Mouse (Mus musculus): Measurements from ENCODE around the gene Aste1. TPM values are rescaled to one million over a fixed set of nuclear protein-coding genes. Genes with fewer than 3 reads are reported as not detected.
A peak's percentile ranks its signal among the peaks of the same experiment; 100 is the strongest.

Aste1 gene
- polyA plus RNA-seq, 1 experiment: 6.1 TPM

GRCm38 (mm10) chr9:105390616-105391015, 4.6 kb upstream of the Aste1 start:
- H3K27ac ChIP-seq (ENCODE audit: insufficient read depth, low read depth, low read length): no peak overlapping the region
- 67% methylated on average over 4 of the region's 5 CpGs for WGBS
- H3K36me3 ChIP-seq (ENCODE audit: control insufficient read depth, insufficient read depth, low read length): no peaks in the 10 kb centered on the region
- H3K4me3 ChIP-seq (ENCODE audit: insufficient read depth, low read depth, low read length): no peak overlapping the region
- no peaks in the 10 kb centered on the region for H3K4me1 ChIP-seq (ENCODE audit: control insufficient read depth, insufficient read depth, low read length)
- TF ChIP-seq POLR2A (IDR thresholded peaks at IDR 0.05; ENCODE audit: low read depth, low read length) (no peak), CTCF (conservative IDR thresholded peaks at IDR 0.05; ENCODE audit: insufficient read depth, insufficient read length, low read depth, low read length) (no peak)
- no peaks in the 10 kb centered on the region for H3K27me3 ChIP-seq (replicated peaks; ENCODE audit: control insufficient read depth, insufficient read depth, low read length)
- no peak for DNase-seq

DNA sequence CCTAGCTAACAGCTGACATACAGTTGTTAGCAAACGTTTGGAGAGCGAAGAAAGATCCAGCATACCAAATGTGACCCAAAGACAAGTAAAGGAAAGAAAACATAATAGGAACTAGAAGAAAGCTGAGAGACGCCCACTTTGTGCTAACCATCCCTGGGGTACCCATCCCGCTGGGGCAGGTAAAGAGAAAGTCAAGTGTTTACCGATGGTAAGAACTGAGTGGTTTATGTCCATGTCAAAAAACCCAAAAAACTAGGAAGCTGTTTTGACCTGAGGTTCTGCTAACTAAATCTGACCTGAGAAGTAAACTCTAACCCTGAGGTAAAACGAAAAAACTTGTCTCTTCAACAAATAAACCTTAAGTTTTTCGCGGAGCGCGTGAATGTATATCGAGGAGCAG, 472 bp upstream of the Aste1 start:
- TF ChIP-seq CTCF (conservative IDR thresholded peaks at IDR 0.05; ENCODE audit: insufficient read depth, insufficient read length, low read depth, low read length) (no peak), POLR2A (IDR thresholded peaks at IDR 0.05; ENCODE audit: low read depth, low read length) (no peak)
- Histone ChIP-seq H3K4me1 (ENCODE audit: control insufficient read depth, insufficient read depth, low read length) (peaks cover 4% of the 10 kb centered on the region; the same call in 1 of the 2 replicates), H3K36me3 (ENCODE audit: control insufficient read depth, insufficient read depth, low read length) (peaks cover 5% of the 10 kb centered on the region), H3K27me3 (replicated peaks; ENCODE audit: control insufficient read depth, insufficient read depth, low read length) (no peaks in the 10 kb centered on the region), H3K27ac (ENCODE audit: insufficient read depth, low read depth, low read length) (no peak overlapping the region), H3K4me3 (ENCODE audit: insufficient read depth, low read depth, low read length) (peak overlapping the region; percentile 34)
- WGBS: 16% methylated on average over 11 of the region's 11 CpGs
- no peak for DNase-seq

DNA sequence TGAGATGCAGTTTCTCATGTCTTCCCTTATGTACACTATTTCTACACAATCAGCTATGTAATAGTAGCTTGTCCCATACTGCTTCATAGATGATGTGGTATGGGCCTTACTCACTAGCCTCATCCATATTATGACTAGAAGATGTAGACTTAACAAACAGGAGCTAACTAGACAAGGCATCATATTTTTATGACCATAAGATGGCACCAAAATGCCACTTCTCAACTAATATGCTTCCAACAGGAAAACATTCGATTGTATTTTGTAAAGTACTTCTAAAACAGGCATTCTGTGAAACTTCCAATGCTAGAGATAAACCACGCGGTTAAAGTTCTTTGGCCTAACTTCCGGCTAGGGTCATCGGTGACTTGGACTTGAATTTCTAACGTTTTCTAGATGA, 13.4 kb downstream of the Aste1 start:
- Histone ChIP-seq H3K4me3 (ENCODE audit: insufficient read depth, low read depth, low read length) (no peak overlapping the region), H3K27ac (ENCODE audit: insufficient read depth, low read depth, low read length) (no peak overlapping the region), H3K4me1 (ENCODE audit: control insufficient read depth, insufficient read depth, low read length) (no peaks in the 10 kb centered on the region), H3K36me3 (ENCODE audit: control insufficient read depth, insufficient read depth, low read length) (peaks cover 11% of the 10 kb centered on the region), H3K27me3 (replicated peaks; ENCODE audit: control insufficient read depth, insufficient read depth, low read length) (no peaks in the 10 kb centered on the region)
- DNase-seq: no peak
- 89% methylated on average over 6 of the region's 6 CpGs for WGBS
- no peak for TF ChIP-seq POLR2A (IDR thresholded peaks at IDR 0.05; ENCODE audit: low read depth, low read length)
- no peak for TF ChIP-seq CTCF (conservative IDR thresholded peaks at IDR 0.05; ENCODE audit: insufficient read depth, insufficient read length, low read depth, low read length)

DNA sequence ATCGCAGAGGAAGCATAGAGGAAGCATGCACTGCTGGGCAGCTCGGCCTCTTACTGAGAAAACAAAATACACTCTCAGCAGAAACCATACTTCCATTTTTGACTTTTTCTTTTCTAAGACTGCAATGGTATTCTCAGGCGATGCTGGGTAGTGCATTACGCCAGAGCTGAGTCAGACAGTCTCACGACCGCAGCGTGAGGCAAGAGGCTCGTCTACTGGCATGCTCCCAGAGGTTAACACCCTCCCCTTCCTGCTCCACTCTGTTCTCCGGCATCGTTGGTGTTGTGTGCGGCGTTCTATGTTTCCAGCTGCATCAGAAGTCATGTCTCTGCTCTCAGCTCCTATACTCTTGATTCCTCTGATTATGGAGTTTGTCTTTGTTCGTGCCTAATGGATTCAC, 63.8 kb downstream of the Aste1 start:
- H3K4me3 ChIP-seq (ENCODE audit: insufficient read depth, low read depth, low read length): no peak overlapping the region
- H3K27me3 ChIP-seq (replicated peaks; ENCODE audit: control insufficient read depth, insufficient read depth, low read length): no peaks in the 10 kb centered on the region
- peaks cover 1% of the 10 kb centered on the region; the same call in 1 of the 2 replicates for H3K36me3 ChIP-seq (ENCODE audit: control insufficient read depth, insufficient read depth, low read length)
- H3K4me1 ChIP-seq (ENCODE audit: control insufficient read depth, insufficient read depth, low read length): no peaks in the 10 kb centered on the region
- 74% methylated on average over 13 of the region's 13 CpGs for WGBS
- DNase-seq: peak; percentile 12
- no peak overlapping the region for H3K27ac ChIP-seq (ENCODE audit: insufficient read depth, low read depth, low read length)
- TF ChIP-seq POLR2A (IDR thresholded peaks at IDR 0.05; ENCODE audit: low read depth, low read length) (no peak), CTCF (conservative IDR thresholded peaks at IDR 0.05; ENCODE audit: insufficient read depth, insufficient read length, low read depth, low read length) (no peak)

- Histone ChIP-seq H3K4me1 (ENCODE audit: control insufficient read depth, insufficient read depth, low read length) (no peaks in the 10 kb centered on the region), H3K27me3 (replicated peaks; ENCODE audit: control insufficient read depth, insufficient read depth, low read length) (no peaks in the 10 kb centered on the region), H3K36me3 (ENCODE audit: control insufficient read depth, insufficient read depth, low read length) (peaks cover 1% of the 10 kb centered on the region), H3K27ac (ENCODE audit: insufficient read depth, low read depth, low read length) (no peak overlapping the region), H3K4me3 (ENCODE audit: insufficient read depth, low read depth, low read length) (no peak overlapping the region)
- 97% methylated on average over 7 of the region's 7 CpGs for WGBS
- TF ChIP-seq POLR2A (IDR thresholded peaks at IDR 0.05; ENCODE audit: low read depth, low read length) (no peak), CTCF (conservative IDR thresholded peaks at IDR 0.05; ENCODE audit: insufficient read depth, insufficient read length, low read depth, low read length) (no peak)
- no peak for DNase-seq
These were observed 66.3 kb downstream of the Aste1 start for GRCm38 (mm10) chr9:105461496-105461895.

Other genes starting within 250 kb of the Aste1 start
- gene Nek11, start 132 bp downstream of the Aste1 start, polyA plus RNA-seq (2012; rRNA removed): 0.17 and 0.22 TPM in 2 replicates
- 59.9 and 69.5 TPM in 2 replicates for gene Atp2c1, start 131.9 kb downstream of the Aste1 start, polyA plus RNA-seq (2012; rRNA removed)
- gene Pik3r4, start 247.6 kb downstream of the Aste1 start, polyA plus RNA-seq (2012; rRNA removed): 16.6 and 16.9 TPM in 2 replicates

All from kidney, adult 2 months (tissue).